Mouse (Mus musculus): ENCODE results near the gene Shisa4. TPM values are rescaled to one million over a fixed set of nuclear protein-coding genes. Genes with fewer than 3 reads are reported as not detected.
A peak's percentile ranks its signal among the peaks of the same experiment; 100 is the strongest.
"Not testable (repeated sequence)": the region's sequence is repeated elsewhere in the genome, so short reads cannot be mapped to it uniquely, and the experiment has no call there.

The Shisa4 gene
- polyA plus RNA-seq (2015; fragmentation: Nextera tagmentation; extraction: Ambion mirVana), result 22.4 and 23.0 TPM in 2 replicates

- 2% methylated on average over 38 of the region's 38 CpGs for WGBS
- H3K4me1 ChIP-seq, result peaks cover 19% of the 10 kb centered on the region
- peak within 1 kb of the TSS; percentile 70 for H3K4me3 ChIP-seq
- no peaks in the 10 kb centered on the region for H3K9me3 ChIP-seq
- no peaks in the 10 kb centered on the region for H3K36me3 ChIP-seq
- peak within 1 kb of the TSS; percentile 96 for H3K4me2 ChIP-seq
- H3K9ac ChIP-seq, result peak within 1 kb of the TSS; percentile 78
- H3K27me3 ChIP-seq, result no peaks in the 10 kb centered on the region
- H3K27ac ChIP-seq, result no peak within 1 kb of the TSS; the same call in 1 of the 2 replicates
- peak; percentile 82 for ATAC-seq (ENCODE audit: insufficient number of reproducible peaks, insufficient read depth, low FRiP score, low TSS enrichment, low read depth)
These were observed at the start of gene Shisa4 for GRCm38 (mm10) chr1:135374868-135375581. TSS of gene Shisa4 (minus strand) at chr1:135375237.

GRCm38 (mm10) chr1:135422772-135423171 lies 47.7 kb upstream of the Shisa4 start:
- 92% methylated on average over 6 of the region's 6 CpGs for WGBS
- Histone ChIP-seq H3K9me3 (no peaks in the 10 kb centered on the region), H3K27ac (no peak overlapping the region), H3K27me3 (no peaks in the 10 kb centered on the region), H3K4me1 (peaks cover 9% of the 10 kb centered on the region), H3K4me3 (no peak overlapping the region), H3K36me3 (peaks cover 73% of the 10 kb centered on the region), H3K9ac (no peak overlapping the region), H3K4me2 (no peak overlapping the region)
- ATAC-seq (ENCODE audit: insufficient number of reproducible peaks, insufficient read depth, low FRiP score, low TSS enrichment, low read depth), result no peak

GRCm38 (mm10) chr1:135413996-135414395 lies 39.0 kb upstream of the Shisa4 start:
- peaks cover 95% of the 10 kb centered on the region for H3K36me3 ChIP-seq

GRCm38 (mm10) chr1:135412130-135412529 lies 37.1 kb upstream of the Shisa4 start:
- no peak for ATAC-seq (ENCODE audit: insufficient number of reproducible peaks, insufficient read depth, low FRiP score, low TSS enrichment, low read depth)
- no peak overlapping the region for H3K4me2 ChIP-seq
- H3K4me1 ChIP-seq, result no peaks in the 10 kb centered on the region
- 77% methylated on average over 4 of the region's 4 CpGs for WGBS
- no peak overlapping the region for H3K4me3 ChIP-seq
- no peak overlapping the region for H3K27ac ChIP-seq
- H3K36me3 ChIP-seq, result peaks cover 94% of the 10 kb centered on the region
- H3K27me3 ChIP-seq, result no peaks in the 10 kb centered on the region
- H3K9ac ChIP-seq, result no peak overlapping the region
- H3K9me3 ChIP-seq, result no peaks in the 10 kb centered on the region

More at GRCm38 (mm10) chr1:135413996-135414395, 39.0 kb upstream of the Shisa4 start:
- Histone ChIP-seq H3K4me1 (no peaks in the 10 kb centered on the region), H3K4me3 (no peak overlapping the region), H3K9me3 (no peaks in the 10 kb centered on the region), H3K4me2 (no peak overlapping the region), H3K27ac (no peak overlapping the region), H3K9ac (no peak overlapping the region), H3K27me3 (no peaks in the 10 kb centered on the region)
- ATAC-seq (ENCODE audit: insufficient number of reproducible peaks, insufficient read depth, low FRiP score, low TSS enrichment, low read depth), result no peak

- Histone ChIP-seq H3K4me1 (no peaks in the 10 kb centered on the region), H3K27me3 (no peaks in the 10 kb centered on the region), H3K4me2 (no peak overlapping the region), H3K9ac (no peak overlapping the region), H3K27ac (no peak overlapping the region), H3K36me3 (peaks cover 91% of the 10 kb centered on the region), H3K4me3 (no peak overlapping the region), H3K9me3 (no peaks in the 10 kb centered on the region)
- ATAC-seq (ENCODE audit: insufficient number of reproducible peaks, insufficient read depth, low FRiP score, low TSS enrichment, low read depth), result no peak
- 88% methylated on average over 2 of the region's 2 CpGs for WGBS
These were observed 35.9 kb upstream of the Shisa4 start for GRCm38 (mm10) chr1:135410967-135411366.

- peaks cover 91% of the 10 kb centered on the region for H3K36me3 ChIP-seq
- H3K27me3 ChIP-seq, result no peaks in the 10 kb centered on the region
- no peaks in the 10 kb centered on the region for H3K9me3 ChIP-seq
- 97% methylated on average over 4 of the region's 4 CpGs for WGBS
- no peak for ATAC-seq (ENCODE audit: insufficient number of reproducible peaks, insufficient read depth, low FRiP score, low TSS enrichment, low read depth)
- H3K4me3 ChIP-seq, result no peak overlapping the region
- H3K4me2 ChIP-seq, result no peak overlapping the region
- no peak overlapping the region for H3K27ac ChIP-seq
- H3K4me1 ChIP-seq, result no peaks in the 10 kb centered on the region
- no peak overlapping the region for H3K9ac ChIP-seq
These were observed 33.9 kb upstream of the Shisa4 start for GRCm38 (mm10) chr1:135408973-135409372.

- WGBS, result 83% methylated on average over 7 of the region's 7 CpGs
- H3K9ac ChIP-seq, result no peak overlapping the region
- no peak overlapping the region for H3K27ac ChIP-seq
- no peaks in the 10 kb centered on the region for H3K27me3 ChIP-seq
- no peak for ATAC-seq (ENCODE audit: insufficient number of reproducible peaks, insufficient read depth, low FRiP score, low TSS enrichment, low read depth)
- H3K36me3 ChIP-seq, result peaks cover 93% of the 10 kb centered on the region
- no peak overlapping the region for H3K4me2 ChIP-seq
- H3K4me3 ChIP-seq, result no peak overlapping the region
- no peaks in the 10 kb centered on the region for H3K9me3 ChIP-seq
- H3K4me1 ChIP-seq, result no peaks in the 10 kb centered on the region
These were observed 30.3 kb upstream of the Shisa4 start for GRCm38 (mm10) chr1:135405356-135405755.

- Histone ChIP-seq H3K4me3 (no peak overlapping the region), H3K9ac (no peak overlapping the region), H3K36me3 (peaks cover 90% of the 10 kb centered on the region), H3K4me2 (no peak overlapping the region), H3K4me1 (no peaks in the 10 kb centered on the region), H3K27me3 (no peaks in the 10 kb centered on the region), H3K9me3 (no peaks in the 10 kb centered on the region), H3K27ac (no peak overlapping the region)
- WGBS, result 89% methylated on average over 3 of the region's 3 CpGs
- ATAC-seq (ENCODE audit: insufficient number of reproducible peaks, insufficient read depth, low FRiP score, low TSS enrichment, low read depth), result no peak
These were observed 26.5 kb upstream of the Shisa4 start for GRCm38 (mm10) chr1:135401452-135402110.

GRCm38 (mm10) chr1:135399466-135399865 lies 24.4 kb upstream of the Shisa4 start:
- Histone ChIP-seq H3K9me3 (no peaks in the 10 kb centered on the region), H3K27ac (no peak overlapping the region), H3K4me1 (no peaks in the 10 kb centered on the region), H3K36me3 (peaks cover 86% of the 10 kb centered on the region), H3K27me3 (no peaks in the 10 kb centered on the region), H3K4me3 (no peak overlapping the region), H3K9ac (no peak overlapping the region), H3K4me2 (no peak overlapping the region)
- WGBS, result 95% methylated on average over 5 of the region's 5 CpGs
- no peak for ATAC-seq (ENCODE audit: insufficient number of reproducible peaks, insufficient read depth, low FRiP score, low TSS enrichment, low read depth)

- Histone ChIP-seq H3K4me2 (no peak overlapping the region), H3K4me3 (no peak overlapping the region), H3K9me3 (no peaks in the 10 kb centered on the region), H3K27me3 (no peaks in the 10 kb centered on the region), H3K27ac (no peak overlapping the region), H3K4me1 (0 out of 2 replicates have a peak, but pooled peaks cover 2% of the 10 kb centered on the region), H3K36me3 (peaks cover 80% of the 10 kb centered on the region), H3K9ac (no peak overlapping the region)
- no peak for ATAC-seq (ENCODE audit: insufficient number of reproducible peaks, insufficient read depth, low FRiP score, low TSS enrichment, low read depth)
- WGBS, result 88% methylated on average over 9 of the region's 9 CpGs
These were observed 10.1 kb upstream of the Shisa4 start for GRCm38 (mm10) chr1:135385161-135385560.

GRCm38 (mm10) chr1:135384171-135384570 lies 9.1 kb upstream of the Shisa4 start:
- 0 out of 2 replicates have a peak, but pooled peaks cover 4% of the 10 kb centered on the region for H3K4me1 ChIP-seq
- no peak overlapping the region for H3K4me3 ChIP-seq
- no peak overlapping the region for H3K9ac ChIP-seq
- H3K27me3 ChIP-seq, result no peaks in the 10 kb centered on the region
- peaks cover 71% of the 10 kb centered on the region for H3K36me3 ChIP-seq
- no peak overlapping the region for H3K4me2 ChIP-seq
- WGBS, result 94% methylated on average over 5 of the region's 5 CpGs
- H3K27ac ChIP-seq, result no peak overlapping the region
- no peaks in the 10 kb centered on the region for H3K9me3 ChIP-seq
- no peak for ATAC-seq (ENCODE audit: insufficient number of reproducible peaks, insufficient read depth, low FRiP score, low TSS enrichment, low read depth)

GRCm38 (mm10) chr1:135381560-135381959 lies 6.5 kb upstream of the Shisa4 start:
- H3K27ac ChIP-seq; H3K4me3 ChIP-seq; H3K4me1 ChIP-seq; H3K9me3 ChIP-seq; H3K9ac ChIP-seq; H3K27me3 ChIP-seq; ATAC-seq (ENCODE audit: insufficient number of reproducible peaks, insufficient read depth, low FRiP score, low TSS enrichment, low read depth); H3K4me2 ChIP-seq: not testable (repeated sequence)
- 59% methylated on average over 6 of the region's 6 CpGs for WGBS
- peaks cover 45% of the 10 kb centered on the region for H3K36me3 ChIP-seq

All from embryonic facial prominence, embryonic 13.5 days (tissue).